Mouse (Mus musculus) embryonic facial prominence, embryonic 15.5 days (tissue): ENCODE measurements around the gene Fam208b. TPM values are rescaled to one million over a fixed set of nuclear protein-coding genes. Genes with fewer than 3 reads are reported as not detected.

ENCODE experiments used
- ATAC-seq: fragments of 200-750 bp; cut with Nextera tagmentation; 2 replicates; pipeline ENCODE4 v1.8.0; 2017; ENCODE audit warnings: low read depth, moderate TSS enrichment; ENCODE audit not compliant: insufficient number of reproducible peaks, low FRiP score, low TSS enrichment
- H3K27ac ChIP-seq: fragments of 300-500 bp; sonication (generic); replicated peaks from 2 replicates; pipeline ENCODE4 v1.5.1; 2015; ENCODE audit warnings: mild to moderate bottlenecking, inconsistent platforms
- H3K27me3 ChIP-seq: fragments of 300-500 bp; sonication (generic); 2 replicates; pipeline ENCODE4 v1.6.1; 2015; ENCODE audit warnings: inconsistent platforms
- H3K36me3 ChIP-seq: fragments of 300-500 bp; sonication (generic); 2 replicates; pipeline ENCODE4 v1.6.1; 2015; ENCODE audit warnings: mild to moderate bottlenecking, inconsistent platforms
- H3K4me1 ChIP-seq: fragments of 300-500 bp; sonication (generic); 2 replicates; pipeline ENCODE4 v1.6.1; 2015; ENCODE audit warnings: inconsistent platforms
- H3K4me2 ChIP-seq: fragments of 300-500 bp; sonication (generic); replicated peaks from 2 replicates; pipeline ENCODE4 v1.6.1; 2015; ENCODE audit warnings: mild to moderate bottlenecking, inconsistent platforms
- H3K4me3 ChIP-seq: fragments of 300-500 bp; sonication (generic); replicated peaks from 2 replicates; pipeline ENCODE4 v1.5.1; 2015; ENCODE audit warnings: mild to moderate bottlenecking, inconsistent platforms
- H3K9ac ChIP-seq: fragments of 300-500 bp; sonication (generic); 2 replicates; pipeline ENCODE4 v1.6.1; 2015; ENCODE audit warnings: inconsistent platforms
- H3K9me3 ChIP-seq: fragments of 300-500 bp; sonication (generic); replicated peaks from 2 replicates; pipeline ENCODE4 v1.6.1; 2016; ENCODE audit warnings: inconsistent platforms
- WGBS: fragments of 180-500 bp; shearing (Covaris S2); methylation state at CpG from one replicate; pipeline ENCODE4 v1.1.7; 2015; 5-methylcytosine and 5-hydroxymethylcytosine counted together
- polyA plus RNA-seq: library from polyadenylated mRNA; unstranded; fragments of >200 nt; fragmentation: Nextera tagmentation; extraction: Ambion mirVana; gene quantifications from 2 replicates; pipeline ENCODE4 v1.2.1, GENCODE M21; 2015

Gene Fam208b
- polyA plus RNA-seq, result 14.2 and 15.1 TPM in 2 replicates

DNA sequence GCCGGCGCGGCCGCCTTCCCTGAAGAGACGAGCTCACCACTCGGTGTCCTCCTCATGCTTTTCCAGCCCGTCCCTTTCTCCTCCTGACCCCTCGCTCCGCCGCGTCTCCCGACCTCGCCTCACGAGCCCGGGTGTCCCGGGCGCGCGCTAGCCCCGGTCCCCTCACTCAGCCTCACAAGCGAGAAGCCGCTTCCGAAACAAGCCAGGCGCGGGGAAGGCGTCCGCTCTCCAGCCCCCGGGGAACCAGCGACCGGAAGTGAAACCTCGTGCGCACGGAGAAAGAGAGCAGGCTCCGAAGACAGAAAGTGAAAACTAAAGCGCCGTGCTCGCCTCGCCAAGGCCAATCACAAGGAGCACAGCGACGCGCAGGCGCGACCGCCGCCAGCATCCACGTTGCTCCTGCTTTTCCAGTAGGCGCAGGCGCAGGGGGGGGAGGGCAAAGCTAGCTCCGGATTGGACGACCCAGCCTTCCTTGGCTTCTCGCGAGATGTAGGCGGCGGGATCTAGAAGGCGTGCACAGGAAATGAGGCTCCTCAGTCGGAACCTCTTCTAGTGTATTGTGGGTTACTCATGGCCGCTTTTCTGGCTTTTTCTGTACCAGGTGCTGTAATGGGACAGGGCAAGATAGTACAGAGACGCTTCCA, at the start of gene Fam208b:
Gene Fam208b (minus strand): TSS at position 314 of the 644 bp plus-strand sequence.
- WGBS, result 1% methylated on average over 58 of the region's 58 CpGs
- H3K9ac ChIP-seq, result peak within 1 kb of the TSS; percentile 87
- H3K27me3 ChIP-seq, result no peaks in the 10 kb centered on the region
- no peaks in the 10 kb centered on the region for H3K9me3 ChIP-seq
- peak; percentile 100 for ATAC-seq
- H3K27ac ChIP-seq, result peak within 1 kb of the TSS; percentile 98
- peak within 1 kb of the TSS; percentile 68 for H3K4me2 ChIP-seq
- H3K36me3 ChIP-seq, result no peaks in the 10 kb centered on the region
- peak within 1 kb of the TSS; percentile 98 for H3K4me3 ChIP-seq
- H3K4me1 ChIP-seq, result 0 out of 2 replicates have a peak, but pooled peaks cover 2% of the 10 kb centered on the region

GRCm38 (mm10) chr13:3659163-3660160, 48.6 kb upstream of the Fam208b start:
- Histone ChIP-seq H3K9ac (no peak overlapping the region), H3K9me3 (no peaks in the 10 kb centered on the region), H3K4me3 (no peak overlapping the region), H3K4me1 (no peaks in the 10 kb centered on the region), H3K4me2 (no peak overlapping the region), H3K27me3 (no peaks in the 10 kb centered on the region), H3K36me3 (no peaks in the 10 kb centered on the region), H3K27ac (no peak overlapping the region)
- WGBS, result 62% methylated on average over 16 of the region's 16 CpGs
- ATAC-seq, result no peak

- ATAC-seq, result no peak
- 75% methylated on average over 2 of the region's 2 CpGs for WGBS
- no peak overlapping the region for H3K27ac ChIP-seq
- no peak overlapping the region for H3K9ac ChIP-seq
- peaks cover 12% of the 10 kb centered on the region for H3K36me3 ChIP-seq
- no peaks in the 10 kb centered on the region for H3K9me3 ChIP-seq
- H3K27me3 ChIP-seq, result no peaks in the 10 kb centered on the region
- H3K4me1 ChIP-seq, result no peaks in the 10 kb centered on the region
- no peak overlapping the region for H3K4me3 ChIP-seq
- H3K4me2 ChIP-seq, result no peak overlapping the region
Measured at GRCm38 (mm10) chr13:3654432-3654831, 43.5 kb upstream of the Fam208b start.

- no peak for ATAC-seq
- Histone ChIP-seq H3K4me2 (no peak overlapping the region), H3K9ac (no peak overlapping the region), H3K9me3 (no peaks in the 10 kb centered on the region), H3K36me3 (peaks cover 23% of the 10 kb centered on the region), H3K27ac (no peak overlapping the region), H3K27me3 (no peaks in the 10 kb centered on the region), H3K4me3 (no peak overlapping the region), H3K4me1 (no peaks in the 10 kb centered on the region)
- WGBS, result 91% methylated on average over 4 of the region's 4 CpGs
Measured at GRCm38 (mm10) chr13:3650569-3650968, 39.7 kb upstream of the Fam208b start.

- Histone ChIP-seq H3K4me3 (no peak overlapping the region), H3K36me3 (peaks cover 23% of the 10 kb centered on the region), H3K27me3 (no peaks in the 10 kb centered on the region), H3K4me1 (no peaks in the 10 kb centered on the region), H3K27ac (no peak overlapping the region), H3K9me3 (no peaks in the 10 kb centered on the region), H3K9ac (no peak overlapping the region), H3K4me2 (no peak overlapping the region)
- no peak for ATAC-seq
- 88% methylated on average over 7 of the region's 7 CpGs for WGBS
Measured at GRCm38 (mm10) chr13:3646566-3646965, 35.7 kb upstream of the Fam208b start.

DNA sequence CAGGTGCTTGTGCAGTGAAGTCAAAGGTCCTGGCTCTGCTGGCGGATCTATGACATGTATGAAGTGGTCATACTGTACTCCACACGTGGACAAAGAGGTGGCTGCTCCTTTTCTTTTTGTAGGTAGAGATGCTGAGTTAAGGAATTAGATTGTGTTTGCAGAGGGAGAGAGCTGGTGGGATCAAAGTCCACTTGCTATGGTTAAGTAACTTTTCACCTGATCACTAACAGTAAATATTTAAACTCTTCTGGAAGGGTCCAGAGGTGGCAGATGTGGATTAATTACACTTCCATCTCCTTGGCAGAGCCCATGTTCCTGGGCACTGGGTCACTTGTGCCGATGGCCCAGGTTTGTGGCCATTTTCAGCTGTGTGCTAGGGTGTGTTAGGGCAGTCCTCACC, 35.0 kb upstream of the Fam208b start:
- Histone ChIP-seq H3K36me3 (peaks cover 23% of the 10 kb centered on the region), H3K9me3 (no peaks in the 10 kb centered on the region), H3K27me3 (no peaks in the 10 kb centered on the region), H3K4me3 (no peak overlapping the region), H3K9ac (no peak overlapping the region), H3K27ac (no peak overlapping the region), H3K4me1 (no peaks in the 10 kb centered on the region), H3K4me2 (no peak overlapping the region)
- 83% methylated on average over 3 of the region's 3 CpGs for WGBS
- no peak for ATAC-seq

GRCm38 (mm10) chr13:3644871-3645270, 34.0 kb upstream of the Fam208b start:
- Histone ChIP-seq H3K9me3 (no peaks in the 10 kb centered on the region), H3K4me3 (no peak overlapping the region), H3K4me2 (no peak overlapping the region), H3K36me3 (peaks cover 16% of the 10 kb centered on the region), H3K27me3 (no peaks in the 10 kb centered on the region), H3K9ac (no peak overlapping the region), H3K4me1 (no peaks in the 10 kb centered on the region), H3K27ac (no peak overlapping the region)
- 74% methylated on average over 5 of the region's 5 CpGs for WGBS
- no peak for ATAC-seq

- Histone ChIP-seq H3K36me3 (peaks cover 8% of the 10 kb centered on the region; the same call in 1 of the 2 replicates), H3K27me3 (no peaks in the 10 kb centered on the region), H3K9ac (no peak overlapping the region), H3K27ac (no peak overlapping the region), H3K4me1 (no peaks in the 10 kb centered on the region), H3K4me2 (no peak overlapping the region), H3K4me3 (no peak overlapping the region), H3K9me3 (no peaks in the 10 kb centered on the region)
- ATAC-seq, result no peak
- WGBS, result 84% methylated on average over 5 of the region's 5 CpGs
Measured at GRCm38 (mm10) chr13:3642538-3642937, 31.6 kb upstream of the Fam208b start.

- H3K27ac ChIP-seq, result no peak overlapping the region
- no peaks in the 10 kb centered on the region for H3K4me1 ChIP-seq
- H3K36me3 ChIP-seq, result peaks cover 8% of the 10 kb centered on the region; the same call in 1 of the 2 replicates
- no peaks in the 10 kb centered on the region for H3K9me3 ChIP-seq
- no peak overlapping the region for H3K9ac ChIP-seq
- no peak overlapping the region for H3K4me2 ChIP-seq
- ATAC-seq, result peak; percentile 80
- H3K27me3 ChIP-seq, result no peaks in the 10 kb centered on the region
- no peak overlapping the region for H3K4me3 ChIP-seq
- WGBS, result 56% methylated on average over 9 of the region's 9 CpGs
Measured at GRCm38 (mm10) chr13:3642049-3642448, 31.1 kb upstream of the Fam208b start.

DNA sequence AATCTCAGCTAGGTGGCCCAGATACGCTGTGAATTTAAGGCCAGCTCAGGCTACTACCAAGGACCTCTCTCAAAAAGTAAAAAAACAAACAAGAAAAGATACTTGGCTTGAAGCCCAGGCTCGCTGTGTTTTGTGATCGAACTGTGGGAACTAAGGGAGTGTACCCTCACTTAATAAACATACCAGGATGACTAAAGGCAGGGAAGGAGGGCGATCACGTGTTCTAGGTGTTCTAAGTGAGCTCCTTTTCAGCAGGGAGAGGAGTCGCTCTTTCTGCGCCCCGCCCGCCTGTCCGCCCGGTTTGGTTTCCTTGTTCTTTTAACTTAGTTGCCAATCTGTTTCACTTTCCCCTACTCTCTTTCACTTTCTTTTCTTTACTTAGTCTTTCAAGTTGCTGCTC, 25.9 kb upstream of the Fam208b start:
- WGBS, result 59% methylated on average over 11 of the region's 11 CpGs
- H3K9me3 ChIP-seq, result no peaks in the 10 kb centered on the region
- no peak overlapping the region for H3K4me3 ChIP-seq
- H3K4me2 ChIP-seq, result no peak overlapping the region
- no peak overlapping the region; the same call in 1 of the 2 replicates for H3K27ac ChIP-seq
- H3K9ac ChIP-seq, result no peak overlapping the region
- no peak for ATAC-seq
- no peaks in the 10 kb centered on the region for H3K27me3 ChIP-seq
- no peaks in the 10 kb centered on the region for H3K36me3 ChIP-seq
- 0 out of 2 replicates have a peak, but pooled peaks cover 3% of the 10 kb centered on the region for H3K4me1 ChIP-seq

- no peaks in the 10 kb centered on the region for H3K9me3 ChIP-seq
- no peaks in the 10 kb centered on the region for H3K27me3 ChIP-seq
- 88% methylated on average over 3 of the region's 3 CpGs for WGBS
- H3K4me1 ChIP-seq, result 0 out of 2 replicates have a peak, but pooled peaks cover 3% of the 10 kb centered on the region
- H3K4me2 ChIP-seq, result no peak overlapping the region
- ATAC-seq, result no peak
- H3K27ac ChIP-seq, result no peak overlapping the region
- no peaks in the 10 kb centered on the region for H3K36me3 ChIP-seq
- H3K4me3 ChIP-seq, result no peak overlapping the region
- no peak overlapping the region for H3K9ac ChIP-seq
Measured at GRCm38 (mm10) chr13:3635076-3635475, 24.2 kb upstream of the Fam208b start.
